Mouse (Mus musculus) liver, adult 2 months (tissue): ENCODE measurements around the gene Tspan17.

Experiments
- CTCF ChIP-seq: fragments of 200-500 bp; IDR thresholded peaks from 2 replicates; pipeline ENCODE4 v1.5.1; 2011; ENCODE audit warnings: low read depth, low read length, control low read depth
- POLR2A ChIP-seq: fragments of 200-500 bp; IDR thresholded peaks from 2 replicates; pipeline ENCODE4 v1.6.1; 2011; ENCODE audit warnings: low read length, control low read depth; ENCODE audit not compliant: insufficient read depth; ENCODE audit errors: extremely low read depth

GRCm38 (mm10) chr13:54824111-54824931 lies 35.1 kb downstream of the Tspan17 start:
- TF ChIP-seq CTCF (no peak), POLR2A (no peak)
